Mouse (Mus musculus): ENCODE measurements around the gene Limch1. TPM values are rescaled to one million over a fixed set of nuclear protein-coding genes. Genes with fewer than 3 reads are reported as not detected.

Gene Limch1
- total and polyA plus RNA-seq, 3 experiments, result 9.8 to 93.7 (median 69.3) TPM

GRCm38 (mm10) chr5:66785995-66786620, 40.5 kb downstream of the Limch1 start:
- no peak for DNase-seq

GRCm38 (mm10) chr5:66786621-66787061, 41.0 kb downstream of the Limch1 start:
- DNase-seq, result no peak

DNA sequence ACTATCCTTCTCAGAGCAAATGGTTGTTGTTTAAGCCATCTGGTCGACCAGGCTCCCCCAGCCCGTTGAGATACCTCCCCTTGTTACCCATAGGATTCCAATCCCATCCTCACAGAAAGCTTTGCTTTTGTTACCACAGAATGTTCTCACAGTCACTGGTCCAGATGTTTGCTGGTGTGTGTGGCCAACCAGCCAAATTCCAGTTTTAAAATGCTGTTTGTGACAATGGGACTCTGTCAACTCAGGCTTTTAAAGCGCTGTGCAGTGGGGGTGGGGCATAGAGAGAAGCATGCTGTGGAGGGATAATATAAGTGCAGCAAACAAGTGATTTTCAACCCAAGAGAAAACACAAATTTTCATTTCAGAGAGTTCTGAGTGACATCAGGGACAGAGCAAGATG, 43.4 kb downstream of the Limch1 start:
- no peak for DNase-seq

- no peak for DNase-seq
Measured at GRCm38 (mm10) chr5:66791161-66791560, 45.5 kb downstream of the Limch1 start.

- DNase-seq, result no peak
Measured at GRCm38 (mm10) chr5:66793251-66793650, 47.6 kb downstream of the Limch1 start.

DNA sequence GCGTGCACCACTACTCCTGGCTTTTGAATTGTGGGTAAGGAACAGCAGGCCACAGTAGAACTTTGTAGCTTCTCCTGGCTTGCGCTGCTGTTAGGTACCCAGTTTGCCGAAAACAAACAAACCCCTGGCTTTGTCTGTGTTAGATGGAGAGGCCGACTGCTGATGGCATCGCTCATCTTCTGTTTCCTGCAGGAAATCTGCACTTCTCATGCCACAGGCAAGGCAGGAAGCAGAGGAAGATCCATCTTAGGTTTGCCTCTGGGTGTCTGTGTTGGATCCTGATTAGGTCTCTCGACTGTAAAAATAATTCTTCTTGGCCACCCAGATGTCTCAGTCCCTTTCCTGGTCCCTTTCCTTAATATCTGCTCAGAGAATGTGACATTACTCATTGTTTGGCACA, 51.7 kb downstream of the Limch1 start:
- no peak for DNase-seq

DNA sequence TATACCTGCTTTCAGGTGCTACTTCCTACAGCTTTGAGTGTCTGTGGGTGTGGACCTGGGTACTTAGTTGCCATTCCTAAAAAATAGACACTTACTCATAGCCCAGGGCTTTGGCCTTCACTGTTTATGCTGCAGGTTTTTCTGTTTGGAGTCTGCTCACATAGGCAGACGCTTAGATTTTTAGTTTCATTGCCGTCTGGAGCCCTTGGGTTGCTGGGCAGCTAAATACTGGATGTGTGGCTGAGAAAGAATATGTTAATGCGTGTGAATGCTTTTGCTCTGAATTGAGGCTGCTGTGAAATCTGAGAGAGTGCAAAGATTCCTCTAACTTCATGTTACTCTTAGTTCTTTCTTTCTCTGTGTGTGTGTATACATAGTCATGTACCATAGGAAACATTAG, 52.5 kb downstream of the Limch1 start:
- peak; percentile 38 for DNase-seq

DNA sequence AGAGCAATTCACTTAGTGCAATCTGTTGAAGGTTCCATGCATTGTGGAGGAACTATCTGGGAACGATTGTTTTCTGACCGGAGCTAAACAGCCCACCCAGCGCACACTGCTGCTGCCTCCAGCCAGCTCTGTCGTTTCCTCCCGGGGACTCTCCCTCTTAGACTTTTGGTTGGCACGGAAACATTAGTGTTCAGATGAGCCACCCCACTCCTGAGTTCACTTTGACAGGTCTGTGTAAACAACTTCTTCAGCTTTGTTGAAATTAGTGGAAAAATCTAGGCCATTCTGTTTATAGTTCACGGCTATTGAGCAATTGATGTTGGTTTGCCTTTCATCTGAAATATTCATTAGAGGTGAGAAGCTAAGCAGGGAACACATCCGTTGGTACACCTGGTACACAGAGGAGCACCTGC, 53.0 kb downstream of the Limch1 start:
- DNase-seq, result peak; percentile 60

DNA sequence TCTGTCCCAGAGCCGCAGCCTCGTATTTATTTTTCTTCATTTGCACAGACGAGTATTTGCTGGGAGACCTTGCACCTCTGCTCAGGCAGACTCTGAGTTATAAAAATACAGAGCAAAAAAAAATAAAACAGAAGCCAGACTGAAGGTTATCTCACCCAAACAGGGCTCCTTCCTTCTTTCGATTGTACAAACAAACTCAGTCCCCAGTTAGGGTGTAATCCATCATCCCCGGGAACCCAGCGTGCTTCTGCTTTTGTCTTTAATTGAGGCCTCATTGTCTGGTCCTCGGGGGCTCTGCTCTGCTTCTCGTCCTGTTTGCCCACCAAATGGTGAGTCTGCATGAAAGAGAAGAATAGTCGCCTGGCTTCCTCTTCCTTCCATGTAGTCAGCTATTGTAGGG, 54.6 kb downstream of the Limch1 start:
- DNase-seq, result peak; percentile 46

GRCm38 (mm10) chr5:66800977-66801376, 55.4 kb downstream of the Limch1 start:
- no peak for DNase-seq

DNA sequence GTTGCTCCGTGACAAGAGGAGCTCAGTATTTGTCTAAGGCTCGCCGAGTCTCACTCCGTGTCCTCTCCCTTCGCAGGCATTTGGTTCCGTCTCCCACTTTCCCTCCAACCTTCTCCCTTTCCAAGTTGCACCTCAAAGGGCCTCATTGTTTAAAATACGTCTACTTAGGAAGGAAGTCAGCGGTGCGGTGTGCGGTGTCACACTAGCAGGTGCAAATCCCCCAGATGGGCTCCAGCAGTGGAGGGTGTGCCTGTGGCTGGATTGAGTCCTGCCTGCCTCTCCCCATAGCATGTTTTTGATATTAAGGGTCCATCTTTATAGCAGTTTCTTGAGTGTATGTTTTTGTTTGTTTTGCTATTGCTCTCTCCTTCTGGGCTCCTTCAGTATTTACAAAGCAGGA, 56.6 kb downstream of the Limch1 start:
- no peak for DNase-seq

- no peak for DNase-seq
Measured at GRCm38 (mm10) chr5:66806335-66806734, 60.7 kb downstream of the Limch1 start.

DNA sequence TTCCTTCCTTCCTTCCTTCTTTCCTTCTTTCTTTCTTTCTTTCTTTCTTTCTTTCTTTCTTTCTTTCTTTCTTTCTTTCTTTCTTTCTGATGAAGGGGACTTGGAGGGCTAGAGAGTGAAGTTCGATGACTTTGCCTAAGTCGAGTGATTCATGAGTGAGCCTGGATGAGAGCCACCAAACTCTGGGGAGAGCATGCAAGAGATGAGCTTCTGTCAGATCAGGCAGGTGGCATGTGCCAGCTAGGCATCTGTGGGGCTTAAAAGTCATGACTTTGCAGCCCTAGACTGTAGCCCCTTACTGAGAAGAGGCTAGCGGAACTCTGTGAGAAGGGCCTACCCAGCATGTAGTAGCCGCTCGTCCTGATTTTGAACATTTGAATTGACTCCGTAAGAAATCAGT, 62.1 kb downstream of the Limch1 start:
- peak; percentile 30 for DNase-seq

- no peak for DNase-seq
Measured at GRCm38 (mm10) chr5:66809016-66809570, 63.5 kb downstream of the Limch1 start.

DNA sequence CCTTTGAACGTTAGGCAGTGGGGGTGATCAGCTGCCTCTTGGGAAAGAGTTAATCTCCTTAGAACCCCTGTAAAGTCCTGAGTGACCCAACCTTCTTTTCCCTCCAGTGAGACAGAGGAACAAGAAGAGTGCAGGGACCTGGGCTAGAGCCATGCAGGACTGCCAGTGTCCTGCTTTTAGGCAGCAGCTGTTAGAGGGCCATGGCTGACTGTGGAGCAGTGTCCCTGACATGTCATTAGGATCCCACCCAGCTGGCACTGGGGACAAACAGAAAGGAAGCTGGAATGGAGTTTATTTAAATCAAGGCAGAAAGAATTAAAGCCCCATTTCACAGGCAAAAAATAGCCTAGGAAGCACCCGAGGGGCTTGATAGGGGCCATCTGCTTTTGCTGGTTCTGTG, 64.8 kb downstream of the Limch1 start:
- DNase-seq, result peak; percentile 18

DNA sequence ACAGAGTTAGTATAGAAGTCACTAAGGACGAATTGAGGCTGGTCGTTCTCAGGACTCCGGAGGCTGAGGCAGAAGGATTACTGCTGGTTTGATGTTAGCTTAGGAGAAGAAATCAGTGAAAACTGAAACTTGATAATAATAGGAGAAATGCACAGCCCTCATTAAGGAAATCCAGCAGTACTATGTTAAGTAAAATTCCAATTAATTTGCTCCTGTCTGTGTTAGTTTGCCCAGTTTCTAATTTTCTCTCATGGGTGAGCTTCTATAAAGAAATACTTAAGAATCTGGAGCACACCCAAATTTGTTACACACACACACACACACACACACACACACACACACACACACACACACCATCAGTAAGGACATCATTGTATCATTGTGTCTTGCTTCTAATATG, 69.0 kb downstream of the Limch1 start:
- DNase-seq, result no peak

- no peak for DNase-seq
Measured at GRCm38 (mm10) chr5:66815877-66816276, 70.2 kb downstream of the Limch1 start.

DNA sequence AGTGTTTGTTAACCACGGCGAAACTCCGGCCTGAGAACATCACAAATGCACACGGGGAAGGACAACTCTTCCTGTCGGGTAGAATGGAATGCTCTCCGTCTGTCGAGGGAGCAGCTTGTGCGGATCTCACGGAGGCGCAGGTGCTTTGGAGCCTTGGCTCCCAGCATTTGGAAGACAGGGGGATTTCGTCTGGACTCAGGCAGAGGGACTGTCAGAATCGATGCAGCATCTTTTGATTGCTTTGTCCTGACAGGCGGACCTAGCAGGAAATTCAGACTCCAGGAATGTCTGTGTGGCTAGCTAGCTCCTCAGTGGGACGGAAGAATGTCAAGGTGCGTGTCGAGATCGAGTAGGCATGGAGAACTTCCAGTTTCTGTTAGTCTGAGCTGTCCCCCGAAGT, 71.1 kb downstream of the Limch1 start:
- no peak for DNase-seq

- DNase-seq, result no peak
Measured at GRCm38 (mm10) chr5:66817184-66817956, 71.7 kb downstream of the Limch1 start.

GRCm38 (mm10) chr5:66822500-66823205, 77.0 kb downstream of the Limch1 start:
- DNase-seq, result no peak

- DNase-seq, result peak; percentile 57
Measured at GRCm38 (mm10) chr5:66825586-66825985, 80.0 kb downstream of the Limch1 start.

DNA sequence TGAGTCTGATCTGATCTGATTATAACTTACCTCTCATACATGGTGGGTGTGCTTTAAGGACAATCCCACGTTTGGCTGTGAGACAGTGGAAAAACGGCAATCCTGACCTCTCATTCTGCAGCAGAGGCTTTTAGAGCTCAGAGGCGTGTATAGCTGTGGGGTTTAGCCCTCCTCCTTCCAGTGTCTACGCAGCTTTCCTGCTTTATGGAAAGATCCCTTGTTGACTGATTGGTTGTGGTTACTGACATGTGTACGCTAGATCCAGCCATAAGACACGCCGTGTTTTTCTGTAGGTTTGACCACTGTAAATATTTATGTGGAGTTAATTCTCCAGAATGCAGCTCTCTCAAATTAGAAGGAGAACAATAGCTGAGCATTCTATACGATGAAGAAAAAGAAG, 81.2 kb downstream of the Limch1 start:
- DNase-seq, result no peak

DNA sequence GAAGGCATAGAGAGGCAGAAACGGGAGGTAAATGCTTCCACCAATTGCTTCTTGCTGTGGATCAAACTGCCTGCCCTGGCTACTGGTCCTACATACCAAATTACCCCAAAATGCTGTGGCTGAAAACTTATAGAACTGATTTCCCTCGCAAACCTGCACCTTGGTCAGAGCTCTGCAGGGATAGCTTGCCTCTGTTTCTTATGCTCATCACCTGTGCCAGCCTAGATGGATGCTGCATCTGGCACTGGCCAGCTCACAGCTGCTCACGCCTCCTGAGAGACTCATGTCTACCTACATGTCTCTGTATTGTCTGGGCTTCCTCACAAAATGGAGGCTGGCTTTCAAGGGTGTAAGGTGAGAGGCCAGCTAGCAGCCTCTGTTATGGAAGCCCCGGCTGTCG, 83.9 kb downstream of the Limch1 start:
- DNase-seq, result no peak
